Mouse (Mus musculus): Measurements from ENCODE around the gene Olfr605.
"Not testable (repeated sequence)": the region's sequence is repeated elsewhere in the genome, so short reads cannot be mapped to it uniquely, and the experiment has no call there.

The Olfr605 gene

DNA sequence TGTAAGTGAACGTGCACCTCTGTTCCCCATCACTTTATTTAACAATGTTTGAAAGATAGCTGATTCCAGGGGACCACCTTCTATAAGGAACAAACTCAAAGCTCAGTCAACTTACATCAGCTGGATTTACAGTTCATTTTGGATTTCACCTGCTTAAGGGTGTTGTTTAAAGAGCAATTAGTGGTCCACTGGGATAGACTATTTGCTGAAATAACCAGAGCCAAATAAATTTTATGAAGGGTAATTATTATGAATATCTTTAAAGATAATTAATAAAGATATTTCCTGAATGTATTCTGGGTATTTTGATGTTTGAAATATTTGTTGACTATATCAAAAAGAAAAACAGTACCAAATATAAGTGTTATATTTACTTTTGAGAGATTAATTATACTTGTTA lies at the start of gene Olfr605:
Gene Olfr605, minus strand, starts transcription at position 101 of the 400 bp plus-strand sequence.
- DNase-seq: no peak

DNA sequence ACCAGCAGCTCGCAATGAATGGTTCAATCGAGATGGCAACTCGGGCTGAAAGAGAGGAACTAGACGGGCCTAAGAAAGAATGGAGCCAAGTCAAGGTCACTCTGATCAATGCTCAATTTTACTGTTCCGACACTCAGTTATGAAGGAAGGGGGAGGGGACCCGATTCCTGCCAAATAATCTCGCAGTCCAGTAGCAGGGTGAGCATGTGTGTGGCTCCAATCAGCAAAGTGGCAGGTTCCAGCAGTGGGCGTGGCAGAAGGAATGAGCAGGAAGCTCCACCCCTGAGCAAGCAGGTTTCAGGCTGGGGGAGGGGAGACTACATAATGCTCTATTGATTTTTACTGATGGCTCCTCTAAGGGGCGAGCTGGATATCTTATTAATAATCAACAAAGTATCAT lies 31.9 kb upstream of the Olfr605 start:
- not testable (repeated sequence) for DNase-seq

DNA sequence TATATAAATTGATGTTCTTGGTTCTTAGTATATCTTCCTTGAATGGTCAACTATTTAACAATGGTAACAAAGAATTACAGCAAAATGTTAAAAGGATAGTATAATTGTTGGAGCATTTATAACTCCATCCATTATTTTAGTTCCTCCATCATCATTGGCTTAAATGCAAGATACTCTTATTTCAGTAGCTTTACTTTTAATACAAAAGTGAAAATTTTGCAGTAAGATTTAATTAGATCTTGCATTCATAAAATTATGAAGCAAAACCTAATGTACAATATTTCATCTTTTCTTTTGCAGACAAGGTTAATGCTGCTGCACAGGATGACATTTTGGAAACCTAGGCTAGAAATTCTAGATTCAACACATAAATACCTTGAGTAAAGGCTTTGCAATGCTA lies 24.3 kb upstream of the Olfr605 start, which contains the start of gene Olfr608:
Gene Olfr608, plus strand, starts transcription at position 301 of the 400 bp plus-strand sequence.
- no peak for DNase-seq

DNA sequence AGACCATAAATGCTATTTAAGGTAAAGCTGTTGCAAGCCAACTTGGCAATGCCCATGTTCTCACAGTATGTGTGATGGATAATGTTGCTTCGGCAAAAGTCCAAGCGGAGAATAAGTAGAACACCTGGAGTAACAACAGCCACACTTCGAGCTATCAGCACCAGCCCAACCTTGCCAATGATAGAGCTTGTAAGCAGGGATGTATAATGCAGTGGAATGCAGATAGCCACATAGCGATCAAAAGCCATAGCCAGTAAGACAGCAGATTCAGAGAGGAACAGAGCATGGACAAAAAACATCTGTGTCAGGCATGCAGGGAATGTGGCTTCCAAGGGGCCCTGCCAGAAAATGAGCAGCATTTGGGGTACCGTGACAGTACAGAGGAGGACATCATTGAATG lies 15.4 kb upstream of the Olfr605 start:
- no peak for DNase-seq

DNA sequence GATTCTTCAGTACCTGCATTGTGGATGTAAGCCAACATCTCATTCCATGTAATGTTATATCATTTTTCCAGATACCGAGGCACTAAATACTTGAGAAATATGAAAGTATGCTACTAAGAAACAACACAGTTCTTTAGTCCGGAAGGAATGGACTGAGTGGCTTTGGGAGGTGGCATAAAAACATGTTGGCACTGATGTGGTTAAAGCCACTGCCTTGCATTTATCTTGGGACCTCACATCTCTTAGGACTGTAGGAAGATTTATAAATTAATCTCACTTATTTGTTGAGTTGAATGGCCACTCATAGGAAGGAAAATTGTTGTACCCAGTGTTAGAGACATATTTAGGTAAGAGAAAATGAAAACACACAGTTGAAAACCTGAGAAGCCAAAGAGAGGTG lies 3.5 kb upstream of the Olfr605 start, which contains the start of gene Olfr606:
Gene Olfr606, plus strand, starts transcription at position 301 of the 400 bp plus-strand sequence.
- no peak for DNase-seq

DNA sequence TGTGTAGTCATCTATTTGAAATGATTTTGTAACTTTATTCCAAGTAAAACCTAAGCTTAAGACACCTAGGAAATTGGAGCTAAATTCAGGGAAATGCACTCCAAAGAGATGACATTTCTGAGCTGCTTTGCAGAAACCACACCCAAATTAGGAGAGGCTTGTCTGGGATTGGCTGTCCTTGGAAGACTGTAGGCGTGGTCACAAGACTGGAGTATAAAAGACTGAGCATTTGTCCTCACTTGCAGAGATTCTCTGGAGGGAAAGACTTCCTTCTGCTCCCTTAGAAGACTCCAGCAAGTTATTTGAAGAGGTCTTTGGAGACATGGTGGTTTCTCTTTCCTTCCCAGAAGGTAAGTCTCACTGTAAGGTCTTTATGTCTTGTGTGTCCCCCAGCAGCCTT lies 30.5 kb downstream of the Olfr605 start, which contains the start of gene Usp17lc:
Gene Usp17lc, plus strand, starts transcription at position 301 of the 400 bp plus-strand sequence.
- DNase-seq: not testable (repeated sequence)

DNA sequence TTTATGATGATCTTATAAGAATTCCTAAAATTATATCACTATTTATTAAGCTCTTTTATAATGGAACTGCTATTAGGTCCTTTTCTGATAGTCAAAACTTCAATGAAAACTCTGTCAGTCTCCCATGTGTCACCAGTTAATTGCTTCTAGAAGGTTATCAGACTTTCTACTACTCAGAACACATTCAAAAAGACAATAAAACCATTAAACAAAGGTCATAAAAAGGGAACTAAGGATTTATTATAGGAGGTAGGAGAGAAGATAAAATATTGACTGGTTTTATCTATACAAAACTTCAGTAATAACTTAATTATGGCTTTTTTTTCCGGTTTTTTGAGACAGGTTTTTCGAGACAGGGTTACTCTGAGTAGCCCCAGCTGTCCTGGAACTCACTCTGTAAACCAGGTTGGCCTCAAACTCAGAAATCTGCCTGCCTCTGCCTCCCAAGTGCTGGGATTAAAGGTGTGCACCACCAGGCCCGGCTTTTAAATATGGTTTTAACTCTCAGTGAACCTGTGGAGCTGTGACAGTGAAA lies 38.7 kb downstream of the Olfr605 start:
- not testable (repeated sequence) for DNase-seq

DNA sequence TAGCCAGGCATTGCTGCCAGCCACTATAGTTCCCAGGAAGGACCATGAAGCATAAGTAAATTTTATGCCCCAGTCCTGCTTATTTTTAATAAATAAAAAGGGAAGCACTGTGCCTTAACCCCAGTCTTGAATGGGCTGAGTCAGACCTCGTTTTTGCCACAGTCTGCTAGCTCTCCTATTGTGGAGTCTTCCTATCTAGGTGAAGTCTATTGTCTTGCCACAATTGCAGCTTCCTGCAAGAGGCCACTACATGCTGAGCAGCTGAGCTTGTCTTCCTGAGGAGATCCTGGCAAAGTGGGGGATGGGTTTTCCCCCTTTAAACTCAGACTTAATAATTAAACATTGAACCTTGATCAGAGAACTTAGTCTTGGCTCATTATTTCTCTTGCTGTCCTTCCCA lies 46.3 kb downstream of the Olfr605 start:
- no peak for DNase-seq

DNA sequence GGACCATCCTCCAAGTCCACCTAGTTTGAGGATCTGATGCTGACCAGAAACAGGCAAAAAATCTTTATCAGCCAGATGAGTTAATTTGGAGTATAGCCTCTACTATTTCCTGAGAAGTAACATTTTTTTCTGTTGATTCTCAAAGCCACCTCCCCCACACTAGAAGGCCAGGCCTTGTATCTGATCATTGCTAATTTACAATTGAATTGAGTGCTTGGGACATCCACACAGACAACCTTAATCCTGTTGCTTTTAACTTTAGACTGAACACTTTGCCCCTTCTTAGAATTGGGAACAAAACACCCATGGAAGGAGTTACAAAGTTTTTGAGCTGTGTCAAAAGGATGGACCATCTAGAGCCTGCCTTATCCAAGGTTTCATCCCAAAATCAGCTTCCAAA lies 47.5 kb downstream of the Olfr605 start:
- DNase-seq: no peak
